In genomic region chr1:75839551-75840223, GRCm38 (mm10) we compare ENCODE assay signal across 19 mouse cellular contexts.
DNase-seq lines count a peak whose midpoint lies in the region; ATAC-seq and TF ChIP-seq lines count a peak whose summit lies in the region.
"Had no signal": no experiment of that assay in that cellular context is flagged by ENCODE, and none has a peak within 500 bp of the region (broad histone marks: within the 10 kb centered on the region; RNA-seq: fewer than 3 reads in every experiment).

No protein-coding gene starts in this region.

- DNase-seq in left cerebral cortex, adult 18-20 months (ENCODE audit: low spot score in 2 of 2) = peak; percentile 19 to 31
- DNase-seq in left cerebral cortex, adult 2 months (ENCODE audit: extremely low spot score in 1 of 2, low spot score in 2 of 2) = no peak
- DNase-seq in right cerebral cortex, postnatal 10 days (ENCODE audit: low spot score in 2 of 2) = peak; percentile 39 to 67
- DNase-seq in right cerebral cortex, postnatal 25 days = no peak
- DNase-seq in limb, embryonic 11.5 days (ENCODE audit: low spot score) = no peak
- DNase-seq: adrenal gland, adult 8-10 months; cerebellum, postnatal 10 days; embryo, embryonic 11 days; gastrocnemius, postnatal 36 days; kidney, adult 11 months; liver; midbrain, embryonic 14.5 days; thymus, postnatal 14 days had no signal

- no peaks in the 10 kb centered on the region for H3K36me3 ChIP-seq in limb, embryonic 11.5 days (ENCODE audit: control insufficient read depth, insufficient read depth, low read length)
- H3K36me3 ChIP-seq in hindbrain, embryonic 13.5 days = no peaks in the 10 kb centered on the region
- H3K36me3 ChIP-seq: forebrain, embryonic 15.5 days; hindbrain, embryonic 10.5 days had no signal

- no peak overlapping the region for H3K4me2 ChIP-seq in limb, embryonic 11.5 days (ENCODE audit: low read depth, severe bottlenecking)
- no peak overlapping the region for H3K4me2 ChIP-seq in hindbrain, embryonic 13.5 days
- H3K4me2 ChIP-seq: forebrain, embryonic 15.5 days had no signal

- H3K4me1 ChIP-seq in limb, embryonic 11.5 days (ENCODE audit: control insufficient read depth, insufficient read depth, low read length) = peaks cover 31% of the 10 kb centered on the region
- peaks cover 6% of the 10 kb centered on the region for H3K4me1 ChIP-seq in hindbrain, embryonic 13.5 days (replicated peaks)

- H3K4me3 ChIP-seq in left cerebral cortex, adult 2 months = no peak overlapping the region
- no peak overlapping the region for H3K4me3 ChIP-seq in limb, embryonic 11.5 days (ENCODE audit: low read depth, low read length)
- H3K4me3 ChIP-seq in hindbrain, embryonic 13.5 days = no peak overlapping the region
- H3K4me3 ChIP-seq: forebrain, embryonic 15.5 days; hindbrain, embryonic 10.5 days; myocyte had no signal

- ATAC-seq in limb, embryonic 11.5 days (ENCODE audit: insufficient number of reproducible peaks, low FRiP score, low TSS enrichment, low read depth) = no peak
- ATAC-seq in hindbrain, embryonic 13.5 days (ENCODE audit: low FRiP score) = no peak
- no peak for ATAC-seq in megakaryocyte, adult 5-6 weeks (ENCODE audit: poor library complexity, severe bottlenecking)
- ATAC-seq: forebrain, embryonic 15.5 days had no signal

- H3K9ac ChIP-seq in limb, embryonic 11.5 days (ENCODE audit: low read length) = no peak overlapping the region
- no peak overlapping the region for H3K9ac ChIP-seq in hindbrain, embryonic 13.5 days
- H3K9ac ChIP-seq: forebrain, embryonic 15.5 days had no signal

- 48% methylated on average over 11 of the region's 11 CpGs for WGBS in limb, embryonic 11.5 days
- 86% methylated on average over 11 of the region's 11 CpGs for WGBS in hindbrain, embryonic 13.5 days

- H3K27me3 ChIP-seq in limb, embryonic 11.5 days (ENCODE audit: control insufficient read depth, insufficient read depth, low read length) = no peaks in the 10 kb centered on the region
- H3K27me3 ChIP-seq in hindbrain, embryonic 13.5 days = no peaks in the 10 kb centered on the region
- H3K27me3 ChIP-seq: forebrain, embryonic 15.5 days had no signal

- H3K27ac ChIP-seq in left cerebral cortex, adult 2 months = no peak overlapping the region
- 0 out of 2 replicates have a peak overlapping the region, but pooled peaks have one; percentile 38 for H3K27ac ChIP-seq in limb, embryonic 11.5 days (replicated peaks; ENCODE audit: low read depth, low read length)
- H3K27ac ChIP-seq in hindbrain, embryonic 13.5 days = no peak overlapping the region
- H3K27ac ChIP-seq: forebrain, embryonic 15.5 days; hindbrain, embryonic 10.5 days; stomach, postnatal 0 days had no signal

- no peak for TF ChIP-seq CTCF in left cerebral cortex, adult 2 months (IDR thresholded peaks at IDR 0.05)

- no peaks in the 10 kb centered on the region for H3K9me3 ChIP-seq in limb, embryonic 11.5 days (ENCODE audit: control insufficient read depth, low read length)
- no peaks in the 10 kb centered on the region for H3K9me3 ChIP-seq in hindbrain, embryonic 13.5 days
- H3K9me3 ChIP-seq: forebrain, embryonic 15.5 days; hindbrain, embryonic 10.5 days had no signal

- intact Hi-C loops in left cerebral cortex, adult 2 months (cut with DNase I) = no loop called here

Comparison
In these comparisons a context has a peak if more than half of its experiments do, and no peak if none do; other contexts are left out.
1. DNase-seq: peak in left cerebral cortex, adult 18-20 months (2 of 2) and right cerebral cortex, postnatal 10 days (2 of 2); none in left cerebral cortex, adult 2 months (0 of 2), right cerebral cortex, postnatal 25 days (single experiment) and limb, embryonic 11.5 days (single experiment).